Mouse (Mus musculus) heart, adult 18-20 months (tissue): ENCODE measurements around the gene Adamtsl5. TPM values are rescaled to one million over a fixed set of nuclear protein-coding genes. Genes with fewer than 3 reads are reported as not detected.
"Not testable (repeated sequence)": the region's sequence is repeated elsewhere in the genome, so short reads cannot be mapped to it uniquely, and the experiment has no call there.

Source experiments
- DNase-seq, 2 experiments: peaks; one replicate each; pipeline ENCODE4 v3.0.0; 2021 to 2022; ENCODE audit warnings: mixed read lengths in 1 of 2
- total RNA-seq, 2 experiments: library from RNA; stranded (reverse); gene quantifications; 2 replicates each; pipeline ENCODE4 v1.2.3; 2021

The Adamtsl5 gene
- total RNA-seq, 2 experiments from 2014 or later, result 75.6 to 80.1 TPM

GRCm38 (mm10) chr10:80372706-80373105, 24.5 kb upstream of the Adamtsl5 start:
- DNase-seq, result no peak

GRCm38 (mm10) chr10:80371983-80372382, 23.8 kb upstream of the Adamtsl5 start:
- DNase-seq, result no peak

DNA sequence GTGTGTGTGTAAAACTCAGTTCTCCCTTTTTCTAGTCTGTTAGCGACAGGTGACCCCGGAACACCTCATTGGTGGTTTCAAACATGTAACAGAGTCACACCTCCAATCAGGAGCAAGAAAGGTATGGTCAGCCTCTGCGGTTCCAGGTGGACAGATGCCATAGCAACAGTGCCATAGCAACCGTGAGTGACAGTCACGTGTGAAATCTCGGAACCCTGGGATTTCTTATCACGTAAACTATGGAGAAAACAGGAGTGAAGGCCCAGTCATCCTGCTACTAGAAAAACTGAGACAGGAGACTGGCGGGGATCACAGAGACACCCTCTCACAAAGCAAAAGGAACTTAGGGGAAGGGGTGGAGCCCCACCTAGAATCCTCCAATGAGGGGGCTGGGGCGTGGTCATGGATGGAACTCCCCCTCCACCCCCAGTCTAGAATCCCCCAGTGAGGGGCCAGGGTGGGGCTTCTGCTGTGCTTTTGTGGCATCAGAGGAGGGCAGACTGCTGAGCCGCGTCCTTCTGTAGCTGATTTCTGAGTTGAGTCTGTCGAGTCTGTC, 23.3 kb upstream of the Adamtsl5 start:
- DNase-seq, result no peak

DNA sequence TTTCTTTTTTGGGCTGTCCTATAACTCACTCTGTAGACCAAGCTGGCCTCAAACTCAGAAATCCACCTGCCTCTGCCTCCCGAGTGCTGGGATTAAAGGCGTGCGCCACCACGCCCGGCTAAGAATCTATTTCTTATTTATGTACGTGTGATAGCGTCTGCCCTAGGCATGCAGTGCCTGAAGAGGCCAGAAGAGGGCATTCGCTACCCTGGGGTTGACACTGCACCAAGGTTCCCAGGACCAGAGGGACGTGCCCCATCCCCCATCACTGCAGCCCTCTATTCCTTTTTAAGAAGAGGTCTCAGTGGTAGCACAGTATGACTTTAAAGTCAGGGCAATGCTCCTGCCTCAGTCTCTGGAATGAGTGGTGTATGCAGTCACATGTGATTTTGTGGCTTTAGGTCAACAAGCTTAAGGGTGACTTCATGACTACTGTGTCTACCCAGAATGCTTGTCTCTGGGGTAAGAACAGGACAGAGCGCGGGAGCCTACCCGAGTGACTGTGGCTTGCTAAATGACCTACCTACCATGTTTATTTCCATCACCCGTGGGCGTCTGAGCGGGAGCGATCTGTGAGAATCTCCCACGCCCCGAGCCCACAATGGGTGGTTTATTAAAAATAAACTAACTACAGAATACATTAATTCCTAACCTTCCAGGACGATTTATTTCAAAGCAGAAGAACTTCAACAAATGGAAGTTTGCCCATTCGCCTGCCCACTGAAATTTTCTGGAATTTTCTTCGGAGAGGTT, 22.0 kb upstream of the Adamtsl5 start:
- no peak for DNase-seq

DNA sequence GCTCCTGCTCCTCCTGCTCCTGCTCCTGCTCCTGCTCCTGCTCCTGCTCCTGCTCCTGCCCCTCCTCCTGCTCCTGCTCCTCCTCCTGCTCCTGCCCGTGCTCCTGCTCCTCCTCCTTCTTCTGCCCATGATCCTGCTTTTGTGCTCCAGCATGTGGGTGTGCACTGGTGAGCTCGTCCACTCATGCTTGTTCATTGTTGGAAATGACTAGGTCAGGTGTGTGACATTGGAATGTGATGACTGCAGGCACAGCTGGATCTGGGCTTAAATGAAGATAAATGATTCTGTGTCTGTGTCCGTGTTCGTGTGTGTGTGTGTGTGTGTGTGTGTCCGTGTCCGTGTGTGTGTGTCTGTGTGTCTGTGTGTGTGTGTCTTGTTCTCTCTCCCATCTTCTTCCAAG, 20.2 kb upstream of the Adamtsl5 start:
- no peak for DNase-seq

- no peak for DNase-seq
These were observed 19.7 kb upstream of the Adamtsl5 start for GRCm38 (mm10) chr10:80367954-80368353.

GRCm38 (mm10) chr10:80365736-80366135, 17.5 kb upstream of the Adamtsl5 start:
- no peak for DNase-seq

- no peak for DNase-seq
These were observed 15.5 kb upstream of the Adamtsl5 start for GRCm38 (mm10) chr10:80363734-80364133.

GRCm38 (mm10) chr10:80357994-80358639, 9.9 kb upstream of the Adamtsl5 start:
- DNase-seq, result peak in 1 of 2 experiments; percentile 54

- DNase-seq, result no peak
These were observed 9.1 kb upstream of the Adamtsl5 start for GRCm38 (mm10) chr10:80357336-80357735.

DNA sequence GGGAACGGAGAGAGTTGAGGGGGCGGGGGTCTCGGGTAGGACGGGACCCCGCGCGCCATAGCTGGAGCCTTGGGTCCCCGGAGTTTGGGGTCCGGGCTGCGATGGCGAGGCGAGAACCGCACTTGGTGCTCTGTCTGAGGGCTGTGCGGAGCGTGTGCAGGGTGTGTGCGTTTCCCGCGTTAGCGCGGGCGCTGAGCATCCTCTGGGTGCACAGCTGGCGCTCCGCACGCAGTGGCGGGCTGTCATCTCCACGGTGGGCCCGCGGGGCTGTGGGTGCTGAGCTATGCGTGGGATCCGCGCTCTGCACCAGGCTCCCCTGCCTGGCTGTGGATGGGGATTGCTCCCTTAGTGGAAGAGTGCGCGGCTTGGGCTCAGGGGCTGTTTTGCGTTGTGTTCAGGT, 8.5 kb upstream of the Adamtsl5 start:
- no peak for DNase-seq

DNA sequence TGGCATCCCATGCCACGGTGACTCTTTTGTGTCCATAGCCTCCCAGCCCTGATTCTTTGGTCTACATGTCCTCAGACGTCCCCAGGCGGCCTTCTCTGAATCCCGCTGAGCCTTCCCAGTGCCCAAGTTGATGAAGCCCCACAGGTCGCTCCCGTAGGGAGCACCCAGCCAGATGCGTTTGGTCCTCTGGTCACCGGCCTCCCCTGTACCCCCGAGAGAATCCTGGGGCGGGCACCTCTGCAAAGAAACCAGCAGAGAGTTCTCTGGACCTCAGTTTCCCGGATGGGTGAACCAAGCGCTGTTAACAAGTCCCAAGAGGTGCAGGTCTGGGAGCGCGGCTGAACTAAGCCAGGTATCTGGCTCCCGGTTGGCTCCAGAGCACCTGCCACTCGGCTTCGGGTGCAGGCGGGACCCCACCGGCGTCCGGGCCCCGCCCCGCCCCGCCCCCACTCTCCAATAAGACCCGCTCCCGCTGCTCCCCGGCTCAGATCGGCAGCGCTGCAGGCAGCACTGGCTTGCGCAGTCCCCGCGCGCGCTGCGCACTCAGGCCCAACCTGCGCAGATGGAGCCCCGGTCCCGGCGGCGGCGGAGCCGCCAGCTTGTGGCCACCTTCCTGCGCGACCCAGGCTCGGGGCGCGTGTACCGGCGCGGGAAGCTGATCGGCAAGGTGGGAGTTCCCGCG, 7.9 kb upstream of the Adamtsl5 start, which contains the start of gene Plk5:
Gene Plk5 (plus strand): TSS at position 459 of the 682 bp plus-strand sequence.
- DNase-seq, result no peak

DNA sequence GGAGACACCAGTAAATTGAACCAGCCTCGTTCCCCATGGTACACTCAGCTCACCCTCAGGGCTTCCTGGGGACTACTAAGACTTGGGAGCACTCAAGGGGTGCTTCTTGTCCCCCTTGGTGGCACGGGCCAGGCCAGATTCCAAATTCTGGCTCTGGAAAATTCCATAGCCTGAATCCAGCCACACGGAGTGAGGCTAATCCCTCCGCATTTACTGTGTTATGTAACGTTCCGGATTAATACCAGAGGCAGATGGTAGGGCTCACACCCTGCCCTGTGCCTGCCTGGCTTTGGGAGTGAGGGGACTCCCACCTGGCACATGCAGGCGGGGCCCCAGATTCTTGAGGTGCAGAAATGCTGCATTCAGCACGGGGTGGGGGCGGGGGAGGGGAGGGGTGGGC, 7.2 kb upstream of the Adamtsl5 start:
- no peak for DNase-seq

- DNase-seq, result no peak
These were observed 4.5 kb upstream of the Adamtsl5 start for GRCm38 (mm10) chr10:80352727-80353126.

DNA sequence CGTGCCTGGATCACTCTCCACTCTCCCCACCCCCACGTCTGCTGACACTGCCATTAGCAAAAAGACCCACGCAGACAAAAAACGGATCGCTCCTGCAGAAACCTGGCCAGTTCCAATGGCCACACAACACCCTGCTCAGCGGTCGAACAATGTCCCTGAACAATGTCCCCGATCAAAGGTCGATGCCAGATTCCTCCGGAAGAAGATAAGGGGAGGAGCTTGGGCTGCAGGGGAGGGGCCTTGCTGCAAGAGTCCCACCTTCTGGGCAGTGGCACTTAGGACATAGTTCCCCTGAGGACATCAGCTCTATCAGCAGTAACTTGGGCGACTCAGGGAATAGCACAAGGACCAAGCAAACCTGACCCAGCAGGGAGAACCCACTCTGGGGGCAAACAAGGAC, 3.7 kb upstream of the Adamtsl5 start:
- no peak for DNase-seq

DNA sequence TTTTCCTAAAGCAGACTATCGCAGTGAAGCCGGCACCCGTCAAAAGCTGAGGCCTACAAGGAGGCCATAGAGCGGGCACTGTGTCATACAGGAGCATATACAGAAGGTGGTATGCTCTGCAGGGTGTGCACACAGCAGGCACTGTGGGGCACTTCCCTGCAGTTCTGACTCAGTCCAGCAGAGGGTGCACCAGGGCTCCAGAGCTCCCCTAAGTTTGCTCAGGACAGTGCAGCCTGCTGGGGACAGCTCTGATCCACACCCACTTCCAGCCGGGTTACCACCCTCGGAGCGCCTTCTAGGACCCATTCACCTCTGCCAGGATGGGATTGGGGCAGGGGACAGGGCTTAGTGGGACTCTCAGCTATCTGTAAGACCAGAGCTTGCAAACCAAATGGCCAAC, 2.1 kb upstream of the Adamtsl5 start:
- DNase-seq, result peak; percentile 82 to 95

GRCm38 (mm10) chr10:80348981-80349380, 769 bp upstream of the Adamtsl5 start:
- peak; percentile 47 to 48 for DNase-seq

GRCm38 (mm10) chr10:80347514-80347967, 671 bp downstream of the Adamtsl5 start:
- DNase-seq, result peak; percentile 72 to 77

GRCm38 (mm10) chr10:80345929-80346328, 2.3 kb downstream of the Adamtsl5 start:
- not testable (repeated sequence) for DNase-seq

GRCm38 (mm10) chr10:80345122-80345521, 3.1 kb downstream of the Adamtsl5 start:
- DNase-seq, result no peak

- peak; percentile 64 to 76 for DNase-seq
These were observed 4.0 kb downstream of the Adamtsl5 start for GRCm38 (mm10) chr10:80344131-80344661.

DNA sequence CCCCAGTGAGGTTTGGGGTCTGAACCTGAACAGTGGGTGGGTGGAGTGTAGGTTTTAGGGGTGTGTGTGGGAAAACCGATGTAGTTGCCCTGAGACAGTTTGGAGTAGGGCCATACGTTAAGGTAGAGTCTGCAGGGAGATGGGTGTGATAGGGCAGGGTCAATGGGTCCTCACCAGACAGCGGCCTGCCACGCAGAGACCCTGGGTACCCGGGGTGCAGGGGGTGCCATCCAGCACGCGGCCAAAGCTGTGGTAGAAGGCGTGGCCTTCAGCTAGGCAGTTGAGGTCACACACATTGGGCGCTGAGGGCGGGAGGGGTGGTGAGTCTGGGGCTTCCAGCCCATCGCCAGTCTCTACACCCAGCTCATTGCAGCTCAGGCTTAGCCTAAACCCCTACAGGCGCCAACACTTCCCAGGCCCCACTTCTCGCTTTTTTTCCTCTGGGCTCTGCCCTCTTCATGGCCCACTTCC, 4.8 kb downstream of the Adamtsl5 start:
- DNase-seq, result no peak
